ENCODE assay signal across 8 mouse cellular contexts in the genomic region with DNA sequence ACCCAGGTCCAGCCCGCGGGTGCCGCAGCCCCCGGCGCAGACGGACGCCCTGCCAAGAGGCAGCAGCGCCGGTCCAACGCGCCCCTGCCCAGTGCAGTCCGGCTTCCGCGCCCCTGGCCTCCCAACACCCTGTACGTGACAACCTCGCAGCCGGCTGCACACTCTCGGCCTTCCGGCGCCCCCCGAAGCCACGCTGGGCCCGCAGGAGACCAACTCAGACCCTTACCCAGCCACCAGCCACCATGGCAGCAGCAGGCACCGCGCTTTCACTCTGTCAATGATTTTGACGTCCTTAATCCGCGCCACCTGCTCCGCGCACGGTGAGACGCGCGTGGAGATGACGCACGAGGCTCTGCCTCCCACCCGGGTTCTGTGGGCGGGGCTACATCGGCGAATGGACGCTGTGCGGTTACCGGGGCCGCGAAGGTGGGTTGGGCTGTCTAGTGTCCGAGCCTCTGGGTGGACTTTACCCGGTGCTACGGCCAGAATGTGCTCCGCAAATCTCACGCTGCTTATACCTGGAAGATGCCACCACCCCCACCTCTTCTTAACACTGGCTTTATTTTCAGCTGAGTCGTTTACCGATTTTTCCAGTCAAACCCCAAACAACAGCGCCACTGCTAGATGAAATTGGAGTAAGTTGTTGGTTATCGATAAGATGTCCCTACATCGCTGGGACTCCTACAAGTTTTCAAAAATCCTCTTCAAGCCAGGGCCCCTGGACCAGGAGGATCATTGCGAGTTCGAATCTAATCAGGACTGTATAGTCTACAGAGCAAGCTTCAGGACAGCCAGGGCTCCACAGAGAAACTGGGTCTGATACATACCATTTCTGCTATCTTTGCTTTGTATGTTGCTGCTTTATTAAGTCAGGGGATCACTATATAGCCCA. TPM values are rescaled to one million over a fixed set of nuclear protein-coding genes. Genes with fewer than 3 reads are reported as not detected.
DNase-seq lines count a peak whose midpoint lies in the region; ATAC-seq and TF ChIP-seq lines count a peak whose summit lies in the region.

A gene (minus strand): TSS at position 354 of the 892 bp plus-strand sequence.

- peaks cover 47% of the 10 kb centered on the region for H3K4me1 ChIP-seq in E14TG2a.4 (replicated peaks; ENCODE audit: low read depth, low read length)
- peaks cover 21% of the 10 kb centered on the region for H3K4me1 ChIP-seq in forebrain, embryonic 13.5 days
- peaks cover 21% of the 10 kb centered on the region for H3K4me1 ChIP-seq in liver, postnatal 0 days (ENCODE audit: insufficient read depth)
- peaks cover 11% of the 10 kb centered on the region for H3K4me1 ChIP-seq in neural tube, embryonic 14.5 days (ENCODE audit: control insufficient read depth, insufficient read depth, low read length)

- peak within 1 kb of the TSS; percentile 99 for H3K4me3 ChIP-seq in E14TG2a.4 (replicated peaks; ENCODE audit: low read length)
- peak within 1 kb of the TSS; percentile 96 for H3K4me3 ChIP-seq in forebrain, embryonic 13.5 days
- H3K4me3 ChIP-seq in liver, postnatal 0 days (ENCODE audit: low read depth, low read length): peak within 1 kb of the TSS; percentile 90
- peak within 1 kb of the TSS; percentile 96 for H3K4me3 ChIP-seq in neural tube, embryonic 14.5 days (ENCODE audit: low read depth, low read length)

- no peak for TF ChIP-seq CTCF in E14TG2a.4 (conservative IDR thresholded peaks at IDR 0.05; ENCODE audit: low read length)
- TF ChIP-seq CTCF in liver, postnatal 0 days (IDR thresholded peaks at IDR 0.05; ENCODE audit: low read depth): peak; percentile 29

- H3K27ac ChIP-seq in forebrain, embryonic 13.5 days: peak within 1 kb of the TSS; percentile 65; the same call in 1 of the 2 replicates
- peak within 1 kb of the TSS; percentile 93 for H3K27ac ChIP-seq in liver, postnatal 0 days (ENCODE audit: low read depth)
- H3K27ac ChIP-seq in neural tube, embryonic 14.5 days (ENCODE audit: low read depth, low read length): peak within 1 kb of the TSS; percentile 70

- peaks cover 32% of the 10 kb centered on the region for H3K36me3 ChIP-seq in E14TG2a.4 (ENCODE audit: insufficient read depth, low read length)
- peaks cover 23% of the 10 kb centered on the region for H3K36me3 ChIP-seq in forebrain, embryonic 13.5 days (ENCODE audit: poor library complexity, severe bottlenecking)
- peaks cover 22% of the 10 kb centered on the region for H3K36me3 ChIP-seq in liver, postnatal 0 days (replicated peaks; ENCODE audit: insufficient read depth, low read length)
- H3K36me3 ChIP-seq in neural tube, embryonic 14.5 days (ENCODE audit: control insufficient read depth, insufficient read depth, low read length): peaks cover 5% of the 10 kb centered on the region; the same call in 1 of the 2 replicates

- intact Hi-C loops in heart, postnatal 10 days (cut with DNase I): loop anchor here (2.0 kb wide), 1 partner anchor 32 kb away; no protein-coding TSS in a partner anchor

- no peak for TF ChIP-seq EP300 in liver, postnatal 0 days (IDR thresholded peaks at IDR 0.05; ENCODE audit: low read depth)

- H3K9ac ChIP-seq in forebrain, embryonic 13.5 days: peak within 1 kb of the TSS; percentile 94
- H3K9ac ChIP-seq in liver, postnatal 0 days (replicated peaks): peak within 1 kb of the TSS; percentile 91
- H3K9ac ChIP-seq in neural tube, embryonic 14.5 days (replicated peaks; ENCODE audit: low read depth, low read length): peak within 1 kb of the TSS; percentile 86

- ATAC-seq in forebrain, embryonic 13.5 days: peak; percentile 93
- ATAC-seq in liver, postnatal 0 days: peak; percentile 86
- ATAC-seq in neural tube, embryonic 14.5 days (ENCODE audit: low read depth): peak; percentile 94

- H3K27me3 ChIP-seq in E14TG2a.4 (ENCODE audit: insufficient read depth, low read length): peaks cover 8% of the 10 kb centered on the region; the same call in 1 of the 2 replicates
- H3K27me3 ChIP-seq in forebrain, embryonic 13.5 days: peaks cover 3% of the 10 kb centered on the region; the same call in 1 of the 2 replicates
- no peaks in the 10 kb centered on the region for H3K27me3 ChIP-seq in liver, postnatal 0 days (ENCODE audit: insufficient read depth, low read length)
- H3K27me3 ChIP-seq in neural tube, embryonic 14.5 days (ENCODE audit: control insufficient read depth, insufficient read depth, low read length): no peaks in the 10 kb centered on the region

- H3K9me3 ChIP-seq in E14TG2a.4 (ENCODE audit: low read length): no peaks in the 10 kb centered on the region
- H3K9me3 ChIP-seq in forebrain, embryonic 13.5 days (replicated peaks): no peaks in the 10 kb centered on the region
- no peaks in the 10 kb centered on the region for H3K9me3 ChIP-seq in liver, postnatal 0 days (ENCODE audit: low read length)
- H3K9me3 ChIP-seq in neural tube, embryonic 14.5 days (ENCODE audit: control insufficient read depth, low read length): no peaks in the 10 kb centered on the region

- H3K4me2 ChIP-seq in forebrain, embryonic 13.5 days: peak within 1 kb of the TSS; percentile 98
- peak within 1 kb of the TSS; percentile 78 for H3K4me2 ChIP-seq in liver, postnatal 0 days (ENCODE audit: low read depth, low read length)
- H3K4me2 ChIP-seq in neural tube, embryonic 14.5 days (ENCODE audit: low read depth, low read length): peak within 1 kb of the TSS; percentile 95

- peak; percentile 94 for DNase-seq in c-Kit-positive CD71-positive TER-119-positive erythroid progenitor cells, embryonic 14.5 days (ENCODE audit: low spot score)
- DNase-seq in heart, postnatal 10 days: peak; percentile 95 to 97
- peak; percentile 92 for DNase-seq in large intestine, adult 2 months (ENCODE audit: low read depth, low spot score)
- peak; percentile 97 for DNase-seq in liver, postnatal 0 days
- peak; percentile 98 for DNase-seq in testis, postnatal 10 days (ENCODE audit: low spot score)

- under 1% methylated on average over 41 of the region's 57 CpGs for WGBS in forebrain, embryonic 13.5 days
- under 1% methylated on average over 57 of the region's 57 CpGs for WGBS in large intestine, adult 2 months
- WGBS in liver, postnatal 0 days (ENCODE audit: insufficient replicate concordance): under 1% methylated on average over 57 of the region's 57 CpGs
- WGBS in neural tube, embryonic 14.5 days: under 1% methylated on average over 55 of the region's 57 CpGs

RNA-seq across cellular contexts. Expression of the gene that starts here (rescaled TPM):
- 44.7 and 49.6 TPM in 2 replicates for polyA plus RNA-seq in forebrain, embryonic 13.5 days (2015; fragmentation: Nextera tagmentation; extraction: Ambion mirVana)
- 10 to 100 TPM; 18.8 to 19.2 TPM for total RNA-seq in heart, postnatal 10 days (2021)
- polyA plus RNA-seq in large intestine, adult 2 months (2012; rRNA removed): 31.2 and 52.2 TPM in 2 replicates
- polyA plus RNA-seq in liver, postnatal 0 days (2015; fragmentation: Nextera tagmentation; extraction: Ambion mirVana): 37.0 and 39.0 TPM in 2 replicates
- 44.6 and 46.4 TPM in 2 replicates for polyA plus RNA-seq in neural tube, embryonic 14.5 days (2014; fragmentation: Nextera tagmentation; extraction: Ambion mirVana)

Comparison
In these comparisons a context has a peak if more than half of its experiments do, and no peak if none do; other contexts are left out.
1. Peak in every context shown above with its lines: DNase-seq, ATAC-seq, H3K4me3 ChIP-seq and H3K27ac ChIP-seq.